Mouse (Mus musculus) embryonic fibroblast, embryonic 13.5 days (primary cell): Measurements from ENCODE around the gene Dvl2.

Source experiments
- CTCF ChIP-seq: IDR thresholded peaks from 2 replicates; pipeline ENCODE4 v1.5.1; 2011; ENCODE audit warnings: mild to moderate bottlenecking, control low read depth, low read length, moderate library complexity, borderline replicate concordance; ENCODE audit not compliant: insufficient read depth
- POLR2A ChIP-seq: IDR thresholded peaks from 2 replicates; pipeline ENCODE4 v1.6.1; 2011; ENCODE audit warnings: low read depth, mild to moderate bottlenecking, control low read depth, low read length, moderate library complexity

GRCm38 (mm10) chr11:70057805-70058204, 57.4 kb downstream of the Dvl2 start:
- TF ChIP-seq CTCF: no peak
- no peak for TF ChIP-seq POLR2A
